Mouse (Mus musculus): Measurements from ENCODE around the gene Csrp1. TPM values are rescaled to one million over a fixed set of nuclear protein-coding genes. Genes with fewer than 3 reads are reported as not detected.

Gene Csrp1
- total RNA-seq (2021), result 100 to 1,000 TPM; 211 to 220 TPM

DNA sequence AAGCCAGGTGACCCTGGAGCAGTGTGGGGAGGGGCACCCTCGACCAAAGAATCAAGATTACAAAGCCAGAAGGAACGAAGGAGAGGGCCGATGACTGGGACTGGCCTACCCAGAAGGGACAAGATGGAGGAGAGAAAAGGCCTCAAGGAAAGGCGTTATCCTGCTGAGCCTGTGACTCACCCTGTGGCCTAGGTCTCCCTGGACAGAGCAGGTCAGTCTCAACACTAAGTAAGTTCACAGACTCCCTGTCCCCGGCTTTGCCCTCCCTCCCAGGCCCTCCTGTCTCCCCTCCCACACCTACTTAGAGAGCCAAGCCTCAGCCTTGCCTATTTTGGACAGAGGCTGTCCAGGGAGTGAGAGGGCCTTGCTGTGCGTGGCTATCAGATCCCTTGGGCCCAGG is at the start of gene Csrp1:
Csrp1 (plus strand) TSS at position 79 of the 400 bp plus-strand sequence.
- DNase-seq, result no peak

DNA sequence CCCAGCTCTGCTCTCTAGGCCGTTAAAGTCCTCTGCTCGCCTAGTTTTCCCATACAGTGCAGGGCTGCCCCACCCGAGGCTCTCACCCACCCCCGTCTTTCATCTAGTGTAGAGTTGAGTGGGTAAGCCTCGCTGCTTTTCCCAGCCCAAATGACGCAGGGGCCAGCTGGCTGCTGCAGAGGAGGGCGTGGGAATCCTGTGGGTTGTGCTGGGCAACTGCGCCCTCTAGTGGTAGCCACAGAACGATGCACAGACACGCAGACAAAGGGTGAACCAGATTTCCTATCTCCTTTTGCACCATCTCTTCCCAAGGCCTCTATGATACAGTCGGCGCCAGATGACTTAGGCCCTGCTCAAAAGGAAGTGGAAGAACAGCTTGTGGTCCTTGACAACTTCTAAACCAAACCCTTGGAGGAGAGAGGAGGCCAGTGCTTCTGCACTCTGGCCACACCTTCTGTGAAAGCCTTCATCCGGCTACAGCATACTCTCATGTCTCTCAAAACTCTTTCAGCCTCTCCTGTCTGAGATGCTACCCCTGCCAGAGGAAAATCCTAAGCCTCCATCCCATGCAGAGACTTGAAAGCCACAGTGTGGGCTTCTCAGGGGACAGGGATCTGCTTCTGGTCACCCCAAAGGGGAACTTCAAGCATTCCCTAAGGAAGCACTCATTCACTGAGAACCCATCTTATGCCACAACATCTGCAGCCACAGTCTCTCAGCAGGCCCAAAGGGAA is 49.3 kb upstream of the Csrp1 start:
- peak; percentile 87 to 89 for DNase-seq

DNA sequence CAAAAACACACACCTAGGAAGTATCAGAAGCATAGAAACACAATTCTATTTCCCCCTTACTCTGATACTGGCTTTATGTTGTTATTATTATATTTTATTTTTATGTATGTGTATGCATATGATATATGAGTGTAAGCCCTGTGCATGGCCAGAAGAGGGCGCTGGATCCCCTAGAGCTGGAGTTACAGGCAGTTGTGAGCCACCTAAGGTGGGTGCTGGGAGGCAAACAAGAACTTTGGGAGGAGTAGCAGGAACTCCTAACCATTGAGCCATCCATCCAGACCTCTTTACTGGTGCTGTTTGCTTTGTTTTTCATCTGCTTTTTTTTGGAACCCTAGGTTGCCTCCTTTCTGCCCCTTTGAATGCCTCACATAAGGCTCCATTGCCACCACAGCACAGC is 48.5 kb upstream of the Csrp1 start:
- no peak for DNase-seq

DNA sequence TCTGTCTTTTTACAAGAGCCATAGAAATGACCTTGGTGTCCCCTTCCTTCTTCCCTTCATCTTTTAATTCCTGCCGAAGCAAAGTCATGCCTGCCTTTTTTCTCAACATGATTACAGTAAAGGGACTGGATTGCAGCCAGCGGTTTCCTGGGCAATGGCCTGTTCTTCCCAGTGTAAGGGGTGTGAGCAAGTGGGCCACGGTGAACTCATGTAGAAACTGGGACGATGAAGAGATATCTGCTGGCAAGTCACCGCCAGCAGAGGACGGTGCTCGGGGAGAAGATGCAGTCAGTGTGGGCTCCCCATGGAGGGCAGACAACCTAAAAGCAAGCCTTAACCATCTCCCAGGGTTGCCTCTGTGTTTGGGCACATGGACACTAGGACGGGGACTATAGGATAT is 47.9 kb upstream of the Csrp1 start:
- no peak for DNase-seq

DNA sequence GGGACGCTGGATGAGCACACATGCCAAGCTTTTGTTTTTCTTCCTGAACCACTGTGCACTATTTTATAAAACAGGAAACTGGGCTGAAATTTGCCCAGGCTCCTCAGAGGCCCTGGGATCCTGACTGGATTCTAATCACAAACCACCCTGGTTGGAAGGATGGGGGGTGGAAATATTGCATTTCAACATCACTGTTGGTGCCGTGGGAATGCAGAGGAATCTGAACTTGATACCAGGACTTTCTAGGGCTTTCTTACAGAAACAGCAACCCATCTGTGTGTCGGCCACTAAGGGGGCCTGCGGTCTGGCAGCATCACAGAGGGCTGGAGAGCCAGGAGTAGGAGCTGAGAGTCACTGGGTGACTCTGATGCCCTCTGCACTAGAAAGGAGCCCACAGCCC is 47.5 kb upstream of the Csrp1 start:
- DNase-seq, result no peak

DNA sequence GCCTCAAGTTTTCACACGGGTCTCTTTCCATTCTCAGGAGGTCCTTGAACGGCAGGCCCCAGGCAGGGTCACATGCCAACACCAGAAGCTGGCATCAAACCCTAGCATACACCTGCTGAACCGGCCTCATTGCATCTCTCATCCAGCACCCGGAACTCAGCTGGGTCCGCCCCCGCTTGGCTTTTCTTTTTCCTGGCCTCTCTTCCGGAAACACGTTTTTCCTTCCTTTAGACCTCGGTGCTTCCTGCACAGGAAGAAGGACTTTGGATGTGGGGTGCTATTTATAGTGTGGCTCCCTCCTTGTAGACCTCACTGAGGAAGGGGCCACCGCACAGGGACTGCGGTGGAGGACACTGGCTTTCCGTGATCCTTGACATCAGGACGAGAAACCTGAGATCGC is 46.4 kb upstream of the Csrp1 start:
- no peak for DNase-seq

DNA sequence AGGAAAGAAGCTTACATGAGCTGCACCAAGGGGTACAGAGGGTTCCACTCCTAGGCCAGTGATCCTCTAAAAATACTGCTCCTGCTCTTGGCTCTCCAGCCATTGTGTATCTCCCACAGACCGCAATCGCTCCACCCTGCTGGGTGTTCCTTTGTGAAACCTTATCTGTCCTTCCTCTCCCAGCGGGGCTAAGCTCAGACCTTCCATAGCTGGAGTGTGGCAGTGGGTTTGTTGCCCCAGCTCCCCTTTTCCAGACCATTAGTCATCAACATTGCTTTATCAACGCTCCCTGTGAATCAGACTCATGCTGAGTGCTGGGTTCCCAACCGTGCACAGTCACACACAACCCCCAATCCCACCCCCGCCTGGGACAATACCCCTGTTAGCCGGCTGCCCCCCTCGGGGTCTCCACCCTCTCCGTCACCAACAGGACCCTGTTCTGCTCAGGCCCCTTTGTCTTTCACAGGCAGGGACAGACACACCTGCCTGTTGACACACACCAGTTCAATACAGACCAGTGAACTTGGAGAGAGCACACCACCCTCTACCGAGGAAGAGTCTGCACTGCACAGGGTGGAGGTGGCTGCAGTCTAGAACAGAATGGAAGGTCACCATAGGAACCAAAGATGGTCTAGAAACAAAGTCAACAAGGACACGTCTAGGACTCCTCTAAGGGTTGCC is 44.3 kb upstream of the Csrp1 start:
- no peak for DNase-seq

DNA sequence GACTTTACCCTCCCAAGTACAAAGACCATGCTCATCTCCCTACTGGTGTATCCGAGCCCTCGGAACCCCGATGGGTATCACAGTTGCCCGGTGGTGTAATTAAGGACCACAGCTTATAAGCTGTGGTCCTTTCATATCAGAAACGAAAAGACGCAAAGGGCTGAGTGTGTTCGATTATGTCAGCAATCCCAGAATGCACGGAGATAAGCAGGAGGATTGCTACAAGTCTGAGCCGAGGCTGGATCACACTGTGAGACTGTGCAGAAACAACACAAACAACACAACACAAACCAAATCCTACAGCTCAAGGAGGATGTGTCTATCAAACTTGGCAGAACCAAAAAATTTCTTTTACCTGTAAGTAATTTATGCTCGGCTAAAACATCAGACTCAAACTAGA is 43.6 kb upstream of the Csrp1 start:
- no peak for DNase-seq

DNA sequence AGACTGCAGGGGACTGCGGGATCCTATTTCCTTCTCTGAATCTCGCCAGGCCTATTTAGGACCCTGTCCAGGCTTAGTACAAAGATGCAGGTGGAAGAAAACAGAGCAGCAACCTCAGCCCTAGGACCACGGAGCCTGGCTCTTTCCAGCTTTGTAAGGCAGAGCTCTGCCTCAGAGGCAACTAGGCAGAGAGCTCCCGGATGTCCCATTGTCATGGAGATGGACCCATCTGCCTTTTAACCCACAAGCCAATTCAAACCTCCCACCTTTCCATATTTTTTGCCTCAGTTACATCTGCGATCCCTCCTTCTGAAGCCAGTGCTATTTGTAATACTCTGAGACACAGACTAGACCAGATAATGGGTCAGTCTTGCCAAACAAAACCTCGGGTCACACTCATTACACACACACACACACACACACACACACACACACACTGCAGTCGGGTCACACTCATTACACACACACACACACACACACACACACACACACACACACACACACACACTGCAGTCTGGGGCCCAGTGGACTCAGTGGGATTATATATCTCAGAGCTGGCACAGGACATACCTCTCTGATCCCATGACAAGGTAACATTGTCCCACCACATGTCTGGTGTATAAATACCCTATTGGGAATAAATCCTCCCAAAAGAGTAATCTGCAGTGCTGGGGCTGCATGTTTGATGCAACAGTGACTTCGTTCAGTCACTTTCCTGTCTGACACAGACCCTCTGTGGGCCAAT is 42.8 kb upstream of the Csrp1 start:
- DNase-seq, result no peak

DNA sequence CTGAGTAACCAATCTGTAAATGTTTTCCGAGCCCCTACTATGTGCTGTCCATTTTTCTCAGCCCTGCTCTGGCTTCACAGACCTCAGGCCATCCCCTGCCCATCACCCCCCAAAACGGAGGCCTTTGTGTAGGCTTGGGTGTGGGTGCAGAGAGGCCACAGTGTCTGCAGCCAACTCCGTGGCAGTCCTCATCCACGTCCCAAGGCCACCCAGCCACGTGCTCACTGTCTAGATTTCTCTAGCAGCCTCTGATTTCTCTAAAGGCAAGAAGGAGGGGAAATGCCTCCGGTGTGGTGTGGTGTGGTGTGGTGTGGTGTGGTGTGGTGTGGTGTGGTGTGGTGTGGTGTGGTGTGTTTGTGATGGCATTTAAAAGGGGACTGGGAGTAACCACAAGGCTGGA is 41.7 kb upstream of the Csrp1 start:
- no peak for DNase-seq

DNA sequence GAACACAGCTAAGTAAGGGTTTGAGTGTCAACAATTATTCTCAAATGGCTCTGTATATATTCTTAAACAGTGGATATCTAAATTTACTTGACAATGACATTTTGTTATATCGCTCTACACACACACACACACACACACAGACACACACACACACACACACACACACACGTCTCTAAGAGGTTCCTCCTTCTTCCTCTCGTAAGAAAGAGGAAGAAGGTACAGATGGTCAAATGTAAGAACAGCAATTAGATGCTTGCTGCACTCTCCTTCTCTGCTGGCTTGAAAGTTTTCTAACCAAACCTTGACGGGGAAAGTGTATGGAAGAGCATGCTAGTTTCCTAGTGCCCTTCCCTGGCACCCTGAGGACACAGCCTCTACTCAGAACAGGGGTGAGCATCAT is 39.1 kb upstream of the Csrp1 start:
- DNase-seq, result no peak

DNA sequence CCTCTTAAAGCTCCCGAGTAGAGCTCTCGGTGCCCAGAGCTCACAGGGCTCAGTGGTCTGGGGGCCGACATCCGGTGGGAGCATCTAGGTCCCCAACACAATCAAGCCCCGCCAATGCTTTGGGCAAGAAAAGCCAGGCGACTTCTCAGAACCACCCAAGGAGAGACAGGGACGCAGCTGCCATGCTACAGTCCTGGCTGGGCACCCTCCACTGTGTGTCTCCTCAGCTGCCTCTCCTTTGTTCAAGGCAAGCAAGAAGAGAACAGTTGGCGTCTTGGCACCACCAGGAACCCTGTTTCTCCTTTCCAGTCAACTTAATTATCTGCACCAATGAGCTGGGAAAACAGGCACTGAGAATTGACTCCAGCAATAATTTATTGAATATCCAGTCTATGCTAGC is 38.7 kb upstream of the Csrp1 start:
- DNase-seq, result no peak

DNA sequence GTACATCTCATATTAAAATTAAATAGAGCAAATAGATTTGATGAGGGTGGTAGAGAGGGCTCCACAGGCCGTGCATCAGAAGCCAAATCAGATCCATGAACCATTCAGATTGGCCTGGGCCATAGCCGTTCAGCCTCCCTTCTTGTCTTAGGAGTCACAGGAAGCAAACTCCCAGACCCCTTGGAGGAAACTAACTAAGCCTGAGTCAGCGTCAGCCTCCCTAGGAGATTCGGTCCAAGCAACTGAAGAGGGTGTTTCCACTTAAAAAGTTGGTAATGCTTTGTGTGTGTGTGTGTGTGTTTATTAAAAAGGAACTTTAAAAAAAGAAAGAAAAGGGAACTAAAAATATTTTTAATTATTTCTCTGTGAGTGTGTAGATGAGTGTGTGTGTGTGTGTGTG is 35.0 kb upstream of the Csrp1 start:
- DNase-seq, result no peak

DNA sequence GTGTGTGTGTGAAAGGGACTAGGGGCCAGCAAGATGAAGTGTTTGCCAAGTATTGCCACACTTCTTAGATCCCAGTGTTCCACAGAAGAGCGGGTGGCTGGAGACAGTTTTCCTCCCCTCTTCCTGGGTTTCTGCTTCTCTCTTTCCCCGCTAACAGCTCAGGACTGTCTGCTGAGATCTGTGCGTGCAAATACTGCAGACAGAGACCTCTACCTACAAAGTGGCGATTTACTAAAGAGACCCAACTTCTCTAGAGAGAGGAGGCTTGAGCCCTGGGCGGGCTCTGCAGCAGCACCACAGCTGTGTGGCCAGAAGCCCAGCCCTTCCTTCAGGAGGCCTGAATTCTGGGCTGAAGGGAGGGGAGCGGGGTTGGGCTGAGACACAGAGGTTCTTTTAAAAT is 34.5 kb upstream of the Csrp1 start:
- DNase-seq, result no peak

DNA sequence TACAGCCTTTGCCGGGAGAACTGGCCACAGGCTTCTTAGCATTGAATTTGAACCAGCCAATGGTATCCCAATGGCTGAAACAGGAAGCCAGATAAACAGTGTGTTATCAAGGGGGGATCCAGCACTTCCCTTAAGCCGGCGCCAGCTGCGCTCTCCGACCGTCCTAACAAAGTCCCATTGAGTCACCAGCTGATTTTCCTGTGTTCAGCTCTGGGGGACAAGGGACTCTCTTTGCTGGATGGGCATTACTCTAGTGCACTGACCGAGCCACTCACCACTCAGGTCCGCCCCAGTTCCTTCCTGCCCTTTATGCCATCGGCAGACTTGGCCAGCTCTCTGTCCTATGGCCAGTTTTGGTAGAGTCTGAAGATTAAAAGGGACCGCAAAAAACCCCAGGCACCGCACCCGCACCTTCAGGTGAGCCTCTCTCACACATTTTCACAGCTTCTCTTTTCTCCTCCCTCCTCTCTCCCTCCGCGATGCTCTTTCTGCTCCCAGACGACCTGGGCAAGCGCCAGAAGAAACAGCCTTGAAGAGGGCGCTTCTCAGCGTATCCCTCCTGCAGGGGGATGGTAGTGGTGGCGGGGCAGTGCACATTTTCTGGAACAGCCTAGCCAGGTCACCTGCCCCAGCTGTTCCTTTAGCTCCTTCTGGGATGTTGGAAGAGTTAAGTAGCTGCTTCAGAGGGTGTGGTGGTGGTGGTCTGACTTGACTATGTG is 32.9 kb upstream of the Csrp1 start:
- no peak for DNase-seq

DNA sequence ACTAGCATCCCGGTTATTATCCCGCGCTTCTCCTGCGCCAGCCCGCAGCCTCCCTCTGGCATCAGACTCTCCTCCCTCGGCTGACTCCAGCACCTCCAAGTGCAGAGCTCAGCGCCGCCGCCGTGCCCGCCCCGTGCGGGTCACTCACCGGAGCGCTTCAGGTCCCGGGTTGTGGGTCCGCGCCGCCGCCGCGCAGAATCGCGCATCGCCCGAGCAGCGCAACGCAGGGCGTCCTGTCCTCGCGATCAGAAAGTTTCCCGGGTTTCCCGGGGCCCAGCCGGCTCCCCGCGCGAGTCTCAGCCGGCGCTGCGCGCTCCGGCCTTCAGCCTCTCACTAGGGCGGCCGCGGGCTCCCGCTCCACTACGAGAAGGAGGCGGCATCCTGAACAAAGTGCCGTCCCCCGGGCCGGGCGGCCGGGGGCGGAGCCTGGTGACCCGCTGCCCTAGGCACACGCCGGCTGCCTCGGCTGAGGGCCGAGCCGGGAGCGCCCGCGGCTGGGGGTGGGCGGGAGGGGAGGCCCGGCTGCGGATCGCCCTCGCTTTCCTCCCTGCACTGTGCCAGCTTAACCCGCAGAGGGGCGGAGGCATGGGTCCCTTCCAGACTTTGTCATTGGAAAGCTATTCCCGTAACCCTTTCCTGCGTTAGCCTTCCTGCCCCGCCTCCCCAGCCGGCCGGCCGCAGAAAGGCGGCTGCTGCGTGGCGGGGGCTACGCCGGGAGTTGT is 31.9 kb upstream of the Csrp1 start:
- DNase-seq, result peak; percentile 41 to 53

DNA sequence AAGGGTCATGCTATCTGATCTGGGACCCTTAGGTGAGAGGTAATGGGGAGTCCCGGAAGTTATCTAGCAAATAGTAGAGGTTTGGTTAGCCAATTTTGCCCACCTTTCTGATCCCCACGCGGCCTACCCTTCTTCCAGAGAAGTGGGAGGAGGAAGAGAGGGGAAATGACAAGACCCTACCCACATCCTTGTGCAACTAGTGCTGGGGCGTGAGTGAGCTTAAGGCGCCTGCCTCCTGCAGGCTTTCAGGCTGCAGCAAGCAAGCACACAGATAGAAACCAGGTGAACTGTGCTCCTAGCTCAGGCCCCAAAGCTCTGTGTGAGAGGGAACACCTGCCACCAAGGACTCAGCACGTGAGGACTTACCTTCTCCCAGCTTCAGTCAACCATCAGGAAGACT is 31.2 kb upstream of the Csrp1 start:
- DNase-seq, result no peak

DNA sequence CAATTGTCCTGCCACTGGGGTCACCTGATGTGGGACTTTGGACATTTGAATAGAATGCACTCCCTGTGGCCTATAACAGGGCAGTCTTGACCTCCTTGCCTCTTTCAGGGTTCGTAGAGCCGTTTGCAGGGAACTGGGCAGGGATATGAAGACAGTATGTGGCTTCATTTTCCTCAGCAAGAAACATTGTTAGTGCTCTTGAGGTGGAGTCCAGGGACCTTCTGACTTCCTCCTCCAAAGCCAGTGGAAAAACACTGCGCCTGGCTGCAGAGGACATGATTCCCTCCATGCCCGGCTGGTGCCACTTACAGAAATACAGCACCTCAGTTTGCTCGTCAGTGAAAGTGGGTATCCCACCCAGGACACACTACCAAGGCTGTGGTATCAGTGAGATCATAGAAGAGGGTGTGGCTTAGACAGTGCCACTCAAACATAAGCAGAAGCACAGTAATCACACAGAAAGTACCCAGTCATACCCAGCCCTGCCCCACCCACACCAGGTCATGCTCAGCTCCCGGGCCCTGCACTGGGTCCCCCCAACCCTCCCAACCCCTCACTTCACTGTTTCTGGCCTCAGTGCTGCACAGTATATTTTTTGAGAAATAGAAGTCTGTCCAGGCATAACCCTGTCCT is 29.0 kb upstream of the Csrp1 start:
- no peak for DNase-seq

DNA sequence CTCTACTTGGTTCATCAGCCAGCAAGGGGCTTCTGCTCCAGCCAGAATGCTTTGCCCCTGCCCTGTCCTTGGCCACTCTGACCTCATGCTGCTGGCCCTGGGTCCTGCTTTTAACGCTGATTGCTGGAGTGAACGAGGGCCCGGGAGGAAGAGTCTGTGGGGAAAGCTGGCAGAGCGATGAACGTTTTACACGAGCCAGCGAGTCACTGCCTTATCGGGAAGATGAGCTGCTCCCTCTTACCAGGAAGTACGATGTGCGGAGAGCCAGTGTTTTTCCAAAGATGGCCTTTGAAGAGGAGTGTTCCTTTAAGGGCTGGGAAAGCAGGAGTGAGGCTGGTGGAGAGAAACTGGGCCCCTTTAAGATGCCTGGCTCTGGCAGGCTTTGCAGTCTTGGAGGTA is 28.4 kb upstream of the Csrp1 start:
- no peak for DNase-seq

DNA sequence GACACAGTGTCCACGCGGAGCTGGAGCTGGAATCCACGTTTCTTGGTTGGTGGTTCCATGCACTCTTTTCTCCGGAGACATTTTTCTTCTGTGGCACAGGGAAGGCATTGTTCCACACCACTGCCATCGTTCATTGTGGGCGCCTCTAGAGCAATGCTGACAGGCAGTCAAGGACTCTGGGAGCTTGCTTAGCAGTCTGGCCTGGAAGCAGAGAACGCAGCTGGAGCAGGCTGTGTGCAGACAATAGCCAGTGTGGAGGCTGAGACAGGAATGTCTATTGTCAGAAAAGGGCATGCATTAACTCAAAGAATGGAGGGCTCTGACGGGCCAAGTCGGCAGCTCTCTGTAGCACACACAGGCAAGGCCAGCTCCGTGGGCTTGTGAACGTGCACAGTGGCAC is 25.7 kb upstream of the Csrp1 start:
- no peak for DNase-seq

DNA sequence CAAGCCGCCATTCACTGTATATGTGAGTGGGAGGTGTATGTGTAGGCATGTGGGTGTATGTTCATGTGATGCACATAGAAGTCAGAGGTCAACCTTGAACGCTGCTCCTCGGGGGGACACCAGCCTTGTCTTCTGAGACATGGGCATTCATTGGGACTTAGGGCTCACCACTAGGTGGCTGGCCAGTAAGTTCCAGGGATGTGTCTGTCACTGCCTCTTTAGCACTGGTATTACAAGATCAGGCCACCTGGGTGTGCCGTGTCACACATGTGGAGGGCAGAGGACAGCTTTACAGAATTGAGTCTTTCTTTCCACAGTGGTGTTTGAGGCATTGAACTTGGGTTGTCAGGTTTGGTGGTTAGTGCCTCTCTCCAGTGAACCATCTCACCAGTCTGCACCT is 22.4 kb upstream of the Csrp1 start:
- no peak for DNase-seq

DNA sequence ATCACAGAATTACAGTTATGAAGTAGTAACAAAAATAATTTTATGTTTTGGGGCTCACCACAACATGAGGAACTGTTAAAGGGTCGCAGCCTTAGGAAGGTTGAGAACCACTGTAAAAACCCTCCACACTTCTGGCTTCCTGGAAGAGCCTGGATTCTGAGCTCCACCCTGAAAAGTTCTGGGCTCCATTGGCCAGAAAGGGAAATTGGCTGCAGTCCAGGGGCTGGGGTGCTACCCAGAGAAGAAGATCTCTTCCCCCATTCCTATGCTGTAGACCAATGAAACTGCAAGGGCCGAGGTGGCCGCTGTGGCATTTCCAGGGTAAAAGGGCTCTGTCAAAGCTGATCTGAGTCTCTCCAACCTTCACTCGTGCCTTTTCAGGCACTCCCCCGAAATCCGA is 21.8 kb upstream of the Csrp1 start:
- DNase-seq, result no peak
